14 mouse cellular contexts compared by ENCODE assay signal in the genomic region with DNA sequence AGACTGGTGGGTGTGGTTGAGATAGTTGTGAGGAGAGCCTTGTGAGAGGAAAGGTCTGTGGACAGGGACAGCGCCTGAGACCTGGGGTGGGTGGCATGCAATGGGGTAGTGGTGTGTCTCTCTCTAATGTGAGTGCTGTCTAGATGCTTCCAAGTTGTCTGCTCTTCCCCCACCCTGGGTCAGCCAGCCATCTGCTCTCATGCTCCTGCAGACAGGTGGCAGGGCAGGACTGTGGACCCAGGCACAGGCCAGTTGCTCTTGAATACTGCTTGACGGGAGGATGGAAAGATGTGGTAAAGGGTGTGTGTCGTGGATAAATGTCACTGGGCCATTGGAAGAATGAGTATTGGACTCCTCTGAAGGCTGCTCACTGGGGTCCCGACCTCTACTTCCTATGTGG.
"Had no signal": no experiment of that assay in that cellular context is flagged by ENCODE, and none has a peak within 500 bp of the region (broad histone marks: within the 10 kb centered on the region; RNA-seq: fewer than 3 reads in every experiment).

No protein-coding gene starts in this region.

- DNase-seq: kidney, adult 9 months; kidney, postnatal 36 days; layer of hippocampus, adult 9-11 months; layer of hippocampus, postnatal 36 days; lung, postnatal 14 days; right cerebral cortex, adult 18-20 months; right cerebral cortex, postnatal 25 days; thymus, postnatal 14 days had no signal

- H3K9ac ChIP-seq: limb, embryonic 15.5 days; liver, embryonic 12.5 days; lung, embryonic 15.5 days; midbrain, embryonic 13.5 days had no signal

- H3K4me3 ChIP-seq: limb, embryonic 15.5 days; liver, embryonic 12.5 days; lung, embryonic 15.5 days; midbrain, embryonic 13.5 days had no signal

- ATAC-seq: liver, embryonic 12.5 days; midbrain, embryonic 13.5 days had no signal

- H3K9me3 ChIP-seq: limb, embryonic 15.5 days; liver, embryonic 12.5 days; lung, embryonic 15.5 days; midbrain, embryonic 13.5 days had no signal

- H3K4me2 ChIP-seq: limb, embryonic 15.5 days; liver, embryonic 12.5 days; lung, embryonic 15.5 days; midbrain, embryonic 13.5 days had no signal

- H3K36me3 ChIP-seq: limb, embryonic 15.5 days; liver, embryonic 12.5 days; lung, embryonic 15.5 days; midbrain, embryonic 13.5 days had no signal

- H3K27ac ChIP-seq: kidney, postnatal 0 days; limb, embryonic 15.5 days; liver, embryonic 12.5 days; lung, embryonic 15.5 days; midbrain, embryonic 13.5 days; stomach, postnatal 0 days had no signal
